Mouse (Mus musculus): ENCODE measurements around the gene Prmt7.

DNA sequence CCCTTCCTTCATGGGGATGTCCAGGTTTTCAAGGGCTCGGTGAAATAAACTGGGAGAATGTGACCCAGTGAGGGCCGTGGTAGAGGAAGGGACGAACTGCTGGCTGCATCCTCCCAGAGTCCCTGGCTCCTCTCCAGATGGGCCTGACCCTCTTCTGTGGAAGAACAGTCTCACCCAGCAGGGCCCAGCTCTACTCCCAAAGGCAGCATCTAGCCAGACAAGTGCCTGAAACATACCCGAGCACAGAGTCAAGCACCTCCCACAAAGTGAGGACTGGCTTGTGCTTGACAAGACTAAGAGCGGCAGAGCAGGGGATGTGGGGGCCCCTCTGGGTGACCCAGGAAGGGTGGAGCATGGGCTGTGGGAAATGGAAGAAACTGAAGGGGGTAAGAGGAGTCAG, 51.6 kb downstream of the Prmt7 start:
- TF ChIP-seq CTCF (conservative IDR thresholded peaks at IDR 0.05; ENCODE audit: insufficient read depth, insufficient read length, low read depth, low read length) (no peak), POLR2A (IDR thresholded peaks at IDR 0.05; ENCODE audit: low read depth, low read length) (no peak)
